Mouse (Mus musculus) bone marrow macrophage, adult 2 months (primary cell): ENCODE data around the gene Tcf25. TPM values are rescaled to one million over a fixed set of nuclear protein-coding genes. Genes with fewer than 3 reads are reported as not detected.
"Not testable (repeated sequence)": the region's sequence is repeated elsewhere in the genome, so short reads cannot be mapped to it uniquely, and the experiment has no call there.

Experiments
- H3K27ac ChIP-seq: 2 replicates; pipeline ENCODE4 v1.5.1; 2012; ENCODE audit warnings: low read depth, low read length; ENCODE audit not compliant: insufficient read depth
- H3K4me1 ChIP-seq: 2 replicates; pipeline ENCODE4 v1.6.1; 2012; ENCODE audit warnings: low read length; ENCODE audit not compliant: control insufficient read depth, insufficient read depth
- H3K4me3 ChIP-seq: 2 replicates; pipeline ENCODE4 v1.5.1; 2012; ENCODE audit warnings: mild to moderate bottlenecking, low read length, moderate library complexity; ENCODE audit not compliant: insufficient read depth
- CTCF ChIP-seq: IDR thresholded peaks from 2 replicates; pipeline ENCODE4 v1.5.1; 2012; ENCODE audit warnings: low read depth, mild to moderate bottlenecking, low read length, moderate library complexity
- POLR2A ChIP-seq: IDR thresholded peaks from 2 replicates; pipeline ENCODE4 v1.6.1; 2012; ENCODE audit warnings: mild to moderate bottlenecking, low read depth, low read length, borderline replicate concordance
- polyA plus RNA-seq: library from polyadenylated mRNA; stranded (reverse); fragments of >200 nt; gene quantifications from 2 replicates; pipeline ENCODE4 v1.2.4, GENCODE M21; 2012; ENCODE audit not compliant: missing spikeins, insufficient read depth, insufficient read length

Gene Tcf25
- polyA plus RNA-seq, 1 experiment = 244 TPM

GRCm38 (mm10) chr8:123407612-123408011, 34.1 kb downstream of the Tcf25 start:
- Histone ChIP-seq H3K4me3 (no peak overlapping the region), H3K27ac (no peak overlapping the region), H3K4me1 (no peaks in the 10 kb centered on the region)
- TF ChIP-seq CTCF (no peak), POLR2A (no peak)

- Histone ChIP-seq H3K27ac (no peak overlapping the region), H3K4me3 (no peak overlapping the region), H3K4me1 (no peaks in the 10 kb centered on the region)
- TF ChIP-seq CTCF (no peak), POLR2A (no peak)
These were observed 35.3 kb downstream of the Tcf25 start for GRCm38 (mm10) chr8:123408586-123409544.

GRCm38 (mm10) chr8:123410049-123410587, 36.6 kb downstream of the Tcf25 start:
- H3K27ac ChIP-seq = no peak overlapping the region
- H3K4me1 ChIP-seq = no peaks in the 10 kb centered on the region
- H3K4me3 ChIP-seq = no peak overlapping the region

GRCm38 (mm10) chr8:123410788-123411187, 37.2 kb downstream of the Tcf25 start:
- TF ChIP-seq POLR2A (no peak), CTCF (no peak)
- Histone ChIP-seq H3K4me3 (no peak overlapping the region), H3K27ac (no peak overlapping the region), H3K4me1 (no peaks in the 10 kb centered on the region)

More at GRCm38 (mm10) chr8:123410049-123410587, 36.6 kb downstream of the Tcf25 start:
- TF ChIP-seq POLR2A (no peak), CTCF (no peak)

GRCm38 (mm10) chr8:123411246-123411645, 37.7 kb downstream of the Tcf25 start, which contains the start of gene Tubb3:
Gene Tubb3 (plus strand): TSS chr8:123411424.
- no peaks in the 10 kb centered on the region for H3K4me1 ChIP-seq
- TF ChIP-seq POLR2A (no peak), CTCF (no peak)
- H3K4me3 ChIP-seq = peak within 1 kb of the TSS; percentile 19
- no peak within 1 kb of the TSS for H3K27ac ChIP-seq

- Histone ChIP-seq H3K4me3 (peak overlapping the region; percentile 19), H3K4me1 (no peaks in the 10 kb centered on the region), H3K27ac (no peak overlapping the region)
- TF ChIP-seq CTCF = no peak
- no peak for TF ChIP-seq POLR2A
These were observed 38.3 kb downstream of the Tcf25 start for GRCm38 (mm10) chr8:123411781-123412327.

- no peak for TF ChIP-seq CTCF
- Histone ChIP-seq H3K4me1 (no peaks in the 10 kb centered on the region), H3K27ac (no peak overlapping the region), H3K4me3 (no peak overlapping the region)
These were observed 39.1 kb downstream of the Tcf25 start for GRCm38 (mm10) chr8:123412560-123413170.

- H3K4me3 ChIP-seq = no peak overlapping the region
- no peaks in the 10 kb centered on the region for H3K4me1 ChIP-seq
- H3K27ac ChIP-seq = no peak overlapping the region
- no peak for TF ChIP-seq CTCF
- TF ChIP-seq POLR2A = no peak
These were observed 40.7 kb downstream of the Tcf25 start for GRCm38 (mm10) chr8:123414255-123414654.

GRCm38 (mm10) chr8:123414997-123415696, 41.6 kb downstream of the Tcf25 start:
- not testable (repeated sequence) for H3K4me1 ChIP-seq, H3K4me3 ChIP-seq, H3K27ac ChIP-seq
